In genomic region chr1:162147554-162147953, GRCm38 (mm10) we compare ENCODE assay signal across 24 mouse cellular contexts.
DNase-seq lines count a peak whose midpoint lies in the region; ATAC-seq lines count a peak whose summit lies in the region.
"Had no signal": no experiment of that assay in that cellular context is flagged by ENCODE, and none has a peak within 500 bp of the region (broad histone marks: within the 10 kb centered on the region; RNA-seq: fewer than 3 reads in every experiment).

No protein-coding gene starts in this region.

- peaks cover 4% of the 10 kb centered on the region; the same call in 1 of the 2 replicates for H3K4me1 ChIP-seq in heart, embryonic 10.5 days
- H3K4me1 ChIP-seq: forebrain, embryonic 12.5 days; heart, embryonic 15.5 days had no signal

- H3K4me3 ChIP-seq in heart, embryonic 10.5 days = no peak overlapping the region
- H3K4me3 ChIP-seq: embryonic facial prominence, embryonic 10.5 days; embryonic facial prominence, embryonic 13.5 days; erythroblast, embryonic 14.5 days; forebrain, embryonic 12.5 days; forebrain, embryonic 15.5 days; heart, embryonic 12.5 days; heart, embryonic 15.5 days had no signal

- ATAC-seq in common myeloid progenitor, adult 5-6 weeks (replicated peaks; ENCODE audit: low read depth, poor library complexity, severe bottlenecking) = peak; percentile 46; the same call in 1 of the 2 replicates
- ATAC-seq in megakaryocyte progenitor cell, adult 5-6 weeks (replicated peaks; ENCODE audit: poor library complexity) = peak; percentile 35; the same call in 1 of the 2 replicates
- ATAC-seq: forebrain, embryonic 15.5 days; intestine, postnatal 0 days had no signal

- 90% methylated on average over 3 of the region's 3 CpGs for WGBS in heart, embryonic 10.5 days

- peak; percentile 30 for DNase-seq in heart, adult 11 months
- no peak for DNase-seq in heart, embryonic 10.5 days (ENCODE audit: low spot score)
- no peak for DNase-seq in lung, adult 18-20 months
- DNase-seq in kidney, adult 9 months = no peak
- DNase-seq: adrenal gland, adult 2 months; adrenal gland, postnatal 14 days; cerebellum, adult 18-20 months; cerebellum, adult 9-10 months; cerebellum, postnatal 14 days; embryo, embryonic 11 days; gastrocnemius, postnatal 25 days; heart, postnatal 10 days; heart, postnatal 36 days had no signal

- no peak overlapping the region for H3K27ac ChIP-seq in heart, embryonic 10.5 days
- H3K27ac ChIP-seq: embryonic facial prominence, embryonic 10.5 days; embryonic facial prominence, embryonic 13.5 days; forebrain, embryonic 12.5 days; forebrain, embryonic 15.5 days; heart, embryonic 15.5 days; hindbrain, embryonic 14.5 days had no signal

- H3K27me3 ChIP-seq in heart, embryonic 10.5 days (ENCODE audit: insufficient read depth, poor library complexity, severe bottlenecking) = no peaks in the 10 kb centered on the region
- H3K27me3 ChIP-seq: embryonic facial prominence, embryonic 13.5 days; forebrain, embryonic 12.5 days; forebrain, embryonic 15.5 days; heart, embryonic 12.5 days; heart, embryonic 15.5 days had no signal

- H3K9me3 ChIP-seq in heart, embryonic 10.5 days = no peaks in the 10 kb centered on the region
- H3K9me3 ChIP-seq: embryonic facial prominence, embryonic 10.5 days; embryonic facial prominence, embryonic 13.5 days; forebrain, embryonic 12.5 days; forebrain, embryonic 15.5 days; heart, embryonic 12.5 days; heart, embryonic 15.5 days had no signal

- H3K36me3 ChIP-seq in heart, embryonic 10.5 days = no peaks in the 10 kb centered on the region
- H3K36me3 ChIP-seq: embryonic facial prominence, embryonic 10.5 days; embryonic facial prominence, embryonic 13.5 days; forebrain, embryonic 12.5 days; forebrain, embryonic 15.5 days; heart, embryonic 12.5 days; heart, embryonic 15.5 days had no signal
